Mouse (Mus musculus): ENCODE data around the gene Treml2. TPM values are rescaled to one million over a fixed set of nuclear protein-coding genes. Genes with fewer than 3 reads are reported as not detected.

Treml2 gene
- 0.45 and 0.50 TPM in 2 replicates for polyA plus RNA-seq (2012; rRNA removed)

DNA sequence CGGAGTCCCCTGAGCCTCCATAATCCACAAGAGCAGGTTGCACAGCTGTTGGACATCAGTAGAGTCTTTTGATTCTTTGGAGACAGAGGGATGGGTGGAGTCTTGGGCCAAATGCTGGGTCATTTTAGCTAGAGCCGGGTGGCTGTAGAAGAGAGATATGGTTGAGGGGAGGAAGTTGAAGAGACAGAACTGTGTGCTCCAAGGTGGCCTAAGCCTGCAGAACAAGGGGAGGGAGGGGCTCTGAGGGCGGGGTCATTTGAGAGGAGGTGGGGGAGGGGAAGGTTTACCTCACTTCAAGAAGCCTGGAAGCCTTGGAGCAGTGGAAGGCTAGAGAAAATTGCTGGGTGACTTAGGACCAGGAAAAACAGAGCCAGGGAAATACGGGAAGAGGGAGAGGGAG is at the start of gene Treml2:
Gene Treml2, plus strand, starts transcription at position 296 of the 400 bp plus-strand sequence.

DNA sequence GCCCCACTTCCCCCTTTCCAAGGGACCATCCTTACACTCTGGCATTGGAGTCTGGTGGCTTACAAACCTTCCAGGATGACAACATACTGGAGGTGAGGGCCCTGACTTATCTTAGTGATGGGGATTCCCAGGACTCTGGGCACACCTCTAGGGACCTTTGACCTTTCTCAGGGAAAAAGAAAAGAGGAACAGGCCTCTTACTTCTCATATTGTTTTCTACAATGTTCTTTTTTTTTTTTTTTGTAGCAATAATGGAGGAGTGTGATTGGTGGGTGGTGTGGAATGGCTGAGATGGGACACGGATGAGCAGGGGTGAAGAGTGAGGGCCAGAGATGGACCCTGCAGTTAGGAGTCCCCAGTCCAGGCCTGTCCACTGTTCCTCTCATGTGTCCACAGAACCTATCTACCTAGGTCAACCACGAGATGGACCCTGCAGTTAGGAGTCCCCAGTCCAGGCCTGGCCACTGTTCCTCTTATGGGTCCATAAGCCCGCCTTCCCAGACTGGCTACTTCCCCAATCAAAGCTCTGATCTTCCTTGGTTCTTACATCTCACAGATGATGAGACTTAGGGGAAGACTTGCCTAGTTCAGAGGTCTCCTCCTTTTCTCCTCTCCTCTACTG is 35.4 kb upstream of the Treml2 start, which contains the start of gene Treml4:
Gene Treml4, plus strand, starts transcription at position 555 of the 622 bp plus-strand sequence.

DNA sequence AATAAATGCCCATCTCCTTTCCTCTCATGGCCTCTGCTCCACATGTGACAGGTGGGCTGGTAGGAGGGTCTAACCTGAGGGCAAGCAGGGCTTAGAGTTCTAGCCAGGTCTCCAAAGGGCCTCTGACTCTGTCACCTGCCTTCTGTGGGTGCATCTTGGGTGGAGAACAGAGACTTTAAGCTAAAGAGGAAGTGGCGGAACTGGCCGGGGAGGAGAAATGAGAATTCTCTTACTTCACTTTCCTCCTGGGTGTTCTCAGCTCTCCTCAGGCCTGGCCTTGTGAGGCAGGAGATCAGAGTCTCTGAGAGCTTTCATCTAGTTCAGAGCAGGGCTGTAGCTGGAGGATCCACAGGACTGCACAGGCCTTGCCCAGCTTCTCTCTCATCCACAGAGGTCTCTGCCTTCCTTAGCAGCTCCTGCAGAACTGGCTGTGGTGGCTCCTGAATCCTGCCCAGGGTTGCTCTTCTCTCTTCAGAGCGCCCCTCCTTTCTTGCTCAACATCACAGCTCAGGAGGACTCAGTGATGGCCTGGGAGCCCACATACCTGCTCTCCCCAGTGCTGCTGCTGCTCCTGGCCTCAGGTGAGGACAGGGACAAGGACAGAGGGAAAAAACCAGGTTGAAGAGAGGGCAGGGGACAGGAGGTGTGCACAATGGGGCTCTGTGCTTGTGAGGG is 16.7 kb downstream of the Treml2 start, which contains the start of gene B430306N03Rik:
Gene B430306N03Rik, plus strand, starts transcription at position 237 of the 675 bp plus-strand sequence.

DNA sequence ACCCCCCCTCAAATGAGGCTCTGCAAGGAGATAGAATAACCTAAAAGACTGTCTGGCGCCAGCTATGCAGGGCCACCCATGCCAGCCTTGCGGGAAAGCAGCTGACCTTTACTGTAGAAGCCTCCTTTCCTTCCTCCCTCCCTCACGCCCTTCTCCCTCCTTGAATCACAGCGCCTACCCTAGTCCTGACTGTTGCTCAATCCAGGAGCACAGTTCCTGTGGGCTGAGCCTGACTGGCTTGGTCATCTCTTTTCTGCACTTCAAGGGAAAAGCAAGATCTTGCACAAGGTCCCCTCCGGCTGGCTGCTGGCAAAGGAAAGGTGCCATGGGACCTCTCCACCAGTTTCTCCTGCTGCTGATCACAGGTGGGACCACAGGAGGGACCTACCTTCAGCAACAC is 46.9 kb downstream of the Treml2 start, which contains the start of gene Trem2:
Gene Trem2, plus strand, starts transcription at position 171 of the 400 bp plus-strand sequence.

DNA sequence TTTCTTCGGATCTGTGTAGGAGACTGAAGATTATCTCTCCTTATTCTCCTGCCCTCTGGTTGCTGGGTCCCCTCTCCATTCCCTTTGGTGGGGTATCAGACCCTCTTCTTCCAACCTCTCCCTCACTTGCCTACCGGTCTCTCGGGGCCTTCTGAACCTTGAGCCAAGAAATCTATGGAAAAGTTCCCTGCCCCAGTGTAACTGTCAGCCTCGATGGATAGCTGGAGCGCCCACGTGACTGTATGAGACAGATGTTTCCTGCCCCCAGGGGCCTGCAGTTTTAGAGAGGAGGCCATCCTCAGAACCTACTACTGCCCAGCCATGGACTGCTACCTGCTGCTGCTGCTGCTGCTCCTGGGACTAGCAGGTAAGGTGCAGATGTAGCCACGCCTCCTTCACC is 60.3 kb downstream of the Treml2 start, which contains the start of gene Treml1:
Gene Treml1, plus strand, starts transcription at position 301 of the 400 bp plus-strand sequence.

Other genes with a start within 250 kb of the Treml2 start
- gene 1700067P10Rik, start 210.2 kb upstream of the Treml2 start, polyA plus RNA-seq (2012; rRNA removed), result 0.13 TPM in 1 of 2 replicates, not detected in the other
- gene 9830107B12Rik, start 153.2 kb upstream of the Treml2 start, polyA plus RNA-seq (2012; rRNA removed), result not detected in 2 replicates
- gene A530064D06Rik, start 132.2 kb upstream of the Treml2 start, polyA plus RNA-seq (2012; rRNA removed), result 0.28 and 0.83 TPM in 2 replicates
- gene Trem1, start 66.7 kb upstream of the Treml2 start, polyA plus RNA-seq (2012; rRNA removed), result 0.05 and 0.07 TPM in 2 replicates
- not detected in 2 replicates for gene Trem3, start 51.7 kb upstream of the Treml2 start, polyA plus RNA-seq (2012; rRNA removed)
- gene Treml4, start 35.2 kb upstream of the Treml2 start, polyA plus RNA-seq (2012; rRNA removed), result 0.29 and 0.51 TPM in 2 replicates
- gene B430306N03Rik, start 16.6 kb downstream of the Treml2 start, polyA plus RNA-seq (2012; rRNA removed), result 1.3 TPM in 2 replicates
- 32.4 and 34.1 TPM in 2 replicates for gene Trem2, start 46.9 kb downstream of the Treml2 start, polyA plus RNA-seq (2012; rRNA removed)
- 0.82 and 0.83 TPM in 2 replicates for gene Treml1, start 60.4 kb downstream of the Treml2 start, polyA plus RNA-seq (2012; rRNA removed)
- 160 and 211 TPM in 2 replicates for gene Nfya, start 110.4 kb downstream of the Treml2 start, polyA plus RNA-seq (2012; rRNA removed)
- 3.7 and 5.5 TPM in 2 replicates for gene Oard1, start 110.5 kb downstream of the Treml2 start, polyA plus RNA-seq (2012; rRNA removed)
- gene Apobec2, start 133.4 kb downstream of the Treml2 start, polyA plus RNA-seq (2012; rRNA removed), result 0.40 and 1.5 TPM in 2 replicates
- 3.8 and 4.1 TPM in 2 replicates for gene Tspo2, start 152.0 kb downstream of the Treml2 start, polyA plus RNA-seq (2012; rRNA removed)
- gene Unc5cl, start 155.4 kb downstream of the Treml2 start, polyA plus RNA-seq (2012; rRNA removed), result 14.4 and 40.5 TPM in 2 replicates